Mouse (Mus musculus) kidney, postnatal 14 days (tissue): ENCODE data around the gene Kcmf1.

Experiments
- DNase-seq: peaks from one replicate; pipeline ENCODE4 v3.0.0; 2022; ENCODE audit warnings: mixed read lengths

Kcmf1 gene

DNA sequence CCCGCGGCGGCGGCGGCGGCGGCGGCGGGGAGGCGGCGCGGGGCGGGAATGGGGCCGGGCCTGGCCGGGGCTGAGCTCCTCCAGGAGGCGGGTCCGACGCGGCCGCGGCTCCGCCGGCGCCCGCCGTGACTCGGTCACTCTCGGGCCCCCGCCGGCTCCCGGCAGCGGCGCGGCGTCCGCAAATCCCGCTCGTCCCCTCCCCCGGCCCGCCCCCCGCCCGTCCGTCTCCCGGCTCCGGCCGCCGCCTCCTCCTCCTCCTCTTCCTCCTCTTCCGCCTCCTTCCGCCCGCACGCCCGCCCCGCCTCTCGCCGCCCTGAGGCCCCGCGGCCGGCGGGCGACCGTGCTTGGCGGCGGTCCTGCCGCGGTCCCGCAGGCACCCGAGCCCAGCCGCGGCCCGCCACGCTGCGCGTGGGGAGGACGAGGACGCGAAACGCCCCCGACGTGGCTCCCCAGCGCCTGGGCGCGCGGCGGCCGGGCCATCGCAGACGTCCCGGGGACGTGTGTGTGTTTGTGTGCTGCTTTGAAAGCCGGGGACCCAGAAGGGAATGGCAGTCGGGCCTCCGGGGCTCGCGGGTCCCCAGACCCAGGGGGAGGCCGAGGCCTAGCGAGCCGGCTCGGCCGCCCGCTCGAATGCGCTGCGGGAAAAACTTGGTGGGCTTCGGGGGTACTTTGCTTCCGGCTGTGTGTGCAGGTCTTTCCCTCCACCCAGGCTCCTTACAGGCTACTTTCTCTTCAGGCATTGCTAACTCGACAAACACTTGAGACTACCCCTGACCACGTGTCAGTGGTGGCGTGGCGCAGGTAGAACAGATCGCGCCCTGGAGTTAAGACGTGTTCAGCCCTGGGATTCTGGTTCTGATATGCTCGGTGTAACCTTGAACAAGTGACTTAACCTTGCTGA lies at the start of gene Kcmf1:
Kcmf1 (minus strand) TSS at position 199 of the 901 bp plus-strand sequence.
- peak; percentile 91 for DNase-seq

DNA sequence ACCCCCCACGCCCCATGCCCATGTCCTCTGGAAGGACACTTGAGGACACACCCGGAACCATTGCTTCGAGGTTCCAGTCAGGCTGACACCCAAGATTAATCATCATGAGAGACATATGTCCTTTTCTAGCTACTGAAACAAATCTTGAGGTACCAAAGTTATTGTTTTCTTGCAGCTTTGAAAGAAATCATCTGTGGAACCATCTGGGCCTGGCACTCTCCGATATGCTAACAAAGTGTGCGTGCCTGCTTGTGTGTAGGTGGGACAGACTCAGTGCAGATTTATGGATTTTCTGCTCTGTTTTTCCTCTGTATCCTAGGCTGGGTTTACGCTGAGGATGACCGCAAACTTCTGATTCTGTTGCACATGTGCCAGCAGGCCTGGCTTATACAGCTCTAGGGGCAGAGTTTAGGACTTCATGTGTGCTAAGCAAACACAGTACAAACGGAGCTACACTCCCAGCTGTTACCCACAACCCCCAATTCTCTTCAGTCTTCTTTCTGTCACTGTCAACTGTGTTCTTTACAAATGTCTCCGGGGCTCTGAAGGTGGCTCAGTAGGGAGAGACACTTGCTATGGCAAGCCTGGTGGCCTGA lies 49.5 kb upstream of the Kcmf1 start:
- no peak for DNase-seq

DNA sequence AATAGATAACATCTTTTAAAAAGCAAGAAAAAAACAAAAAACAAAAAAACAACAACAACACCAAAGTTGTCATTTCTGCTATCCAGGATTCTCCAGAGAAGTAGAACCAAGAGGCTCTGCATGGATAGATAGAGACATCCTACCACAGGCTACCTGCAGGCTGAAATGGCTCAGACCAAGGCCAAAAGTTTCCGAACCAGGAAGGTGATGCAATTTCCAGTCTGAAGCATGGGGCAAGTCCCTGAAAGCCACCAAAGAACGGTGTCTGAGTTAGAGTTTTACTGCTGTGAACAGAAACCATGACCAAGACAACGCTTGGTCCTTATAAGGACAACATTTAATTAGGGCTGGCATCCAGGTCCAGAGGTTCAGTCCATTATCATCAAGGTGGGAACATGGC lies 48.6 kb upstream of the Kcmf1 start:
- DNase-seq: no peak

DNA sequence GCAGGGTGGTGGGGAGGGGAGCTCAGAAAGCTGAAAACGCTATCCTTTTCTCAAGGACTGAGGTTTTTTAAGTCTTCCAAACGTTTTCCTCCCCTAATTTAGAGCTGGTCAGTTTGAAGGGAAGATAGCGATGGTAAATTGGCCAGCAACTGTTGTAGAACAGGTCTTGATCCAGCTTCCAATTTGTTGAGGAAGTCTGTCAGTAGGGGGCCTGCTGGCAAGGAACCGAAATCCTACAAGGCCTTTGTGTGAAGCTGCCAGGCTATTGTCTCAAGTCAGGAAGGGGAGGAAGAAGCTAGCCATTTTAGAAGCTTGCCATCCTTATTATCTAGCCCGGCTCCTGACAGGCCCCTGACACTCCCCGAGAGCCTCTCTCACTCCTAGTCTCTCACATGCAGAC lies 48.2 kb upstream of the Kcmf1 start:
- DNase-seq: peak; percentile 57

DNA sequence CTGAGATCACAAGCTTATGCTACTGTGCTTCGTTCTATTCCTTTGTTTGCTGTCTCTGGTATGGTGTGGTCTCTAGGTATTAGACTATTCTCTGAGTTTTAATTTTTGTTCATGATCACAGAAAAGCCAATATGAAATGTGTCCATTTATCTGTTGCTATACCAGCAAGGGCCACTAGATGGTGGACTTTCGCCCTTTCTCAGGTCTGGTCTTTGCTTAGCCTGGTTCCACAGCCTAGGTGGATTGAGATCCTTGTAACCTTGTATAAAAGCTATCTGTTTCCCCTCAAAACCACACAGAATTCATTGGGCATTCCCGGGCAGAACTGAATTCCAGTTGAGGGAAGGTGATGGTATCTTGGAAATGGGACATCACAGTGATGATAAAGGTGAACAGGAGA lies 40.7 kb upstream of the Kcmf1 start:
- DNase-seq: peak; percentile 76

DNA sequence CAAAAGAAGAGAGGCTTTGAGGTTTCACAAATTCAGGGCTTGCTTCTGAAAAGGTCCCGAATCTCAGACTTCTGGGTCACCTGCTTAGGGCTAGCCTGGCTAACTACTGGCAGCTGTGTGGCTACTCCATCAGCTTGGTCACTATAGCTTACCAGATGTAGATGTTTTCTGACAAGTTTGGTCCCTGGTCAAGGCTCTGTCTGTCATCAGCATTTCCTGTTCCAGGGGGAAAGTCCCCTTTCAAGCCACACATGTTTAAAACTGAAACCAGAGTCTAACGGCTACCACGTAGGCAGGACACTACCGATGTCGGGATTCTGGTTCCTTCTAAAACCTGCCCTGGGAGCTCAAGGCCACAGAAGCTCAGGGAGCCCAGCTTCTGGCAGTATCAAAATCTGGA lies 38.1 kb upstream of the Kcmf1 start:
- no peak for DNase-seq

DNA sequence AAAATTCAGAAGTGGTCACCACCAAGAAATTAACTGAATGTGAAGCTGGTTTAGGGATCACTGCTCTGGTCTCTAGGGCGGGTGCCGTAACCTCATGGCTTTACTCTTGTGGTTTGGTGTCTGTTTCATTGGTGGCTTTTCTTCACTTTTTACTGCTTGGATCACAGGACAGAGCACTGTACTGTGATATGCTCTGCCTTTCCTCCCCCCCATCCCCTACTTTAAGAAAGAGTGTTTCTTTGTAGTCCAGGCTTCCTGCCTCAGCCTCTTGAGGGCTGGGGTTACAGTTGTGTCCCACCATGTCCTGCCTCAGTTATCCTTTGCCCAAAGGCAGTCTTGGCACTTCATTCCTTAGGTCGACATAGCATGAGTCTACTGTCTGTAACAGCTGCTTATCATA lies 37.7 kb upstream of the Kcmf1 start:
- DNase-seq: no peak

DNA sequence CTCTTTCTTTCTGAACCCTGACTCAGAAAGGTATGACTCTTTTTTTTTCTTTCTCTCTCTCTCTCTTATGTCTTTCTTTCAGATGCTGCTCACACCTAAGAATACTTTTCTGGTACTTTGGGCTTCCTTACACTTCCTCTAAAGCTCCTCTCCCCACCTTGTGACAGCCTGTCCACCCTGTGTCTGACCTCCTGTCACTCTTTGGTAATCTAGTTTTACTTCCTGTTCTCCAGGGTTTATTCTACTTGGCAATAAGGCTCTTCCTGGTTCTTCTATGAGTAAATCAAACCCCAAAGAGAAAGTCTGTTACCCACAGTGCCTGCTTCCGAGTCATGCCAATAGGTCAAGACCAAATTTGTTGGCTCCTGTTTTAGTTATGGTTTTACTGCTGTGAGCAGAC lies 33.2 kb upstream of the Kcmf1 start:
- DNase-seq: no peak

DNA sequence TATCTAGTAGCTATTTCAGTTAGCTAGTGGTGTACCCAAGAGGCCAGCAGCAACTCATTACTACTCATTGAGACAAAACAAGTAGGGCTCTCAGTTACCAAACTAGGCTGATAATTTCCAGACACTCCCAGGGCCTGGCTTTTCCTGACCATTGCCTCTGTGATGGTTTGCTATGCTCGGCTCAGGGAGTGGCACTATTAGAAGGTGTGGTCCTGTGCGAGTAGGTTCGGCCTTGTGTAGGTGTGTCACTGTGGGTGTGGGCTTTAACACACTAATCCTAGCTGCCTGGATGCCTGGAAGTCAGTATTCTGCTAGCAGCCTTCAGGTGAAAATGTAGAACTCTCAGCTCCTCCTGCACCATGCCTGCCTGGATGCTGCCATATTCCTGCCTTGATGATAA lies 31.8 kb upstream of the Kcmf1 start:
- no peak for DNase-seq

DNA sequence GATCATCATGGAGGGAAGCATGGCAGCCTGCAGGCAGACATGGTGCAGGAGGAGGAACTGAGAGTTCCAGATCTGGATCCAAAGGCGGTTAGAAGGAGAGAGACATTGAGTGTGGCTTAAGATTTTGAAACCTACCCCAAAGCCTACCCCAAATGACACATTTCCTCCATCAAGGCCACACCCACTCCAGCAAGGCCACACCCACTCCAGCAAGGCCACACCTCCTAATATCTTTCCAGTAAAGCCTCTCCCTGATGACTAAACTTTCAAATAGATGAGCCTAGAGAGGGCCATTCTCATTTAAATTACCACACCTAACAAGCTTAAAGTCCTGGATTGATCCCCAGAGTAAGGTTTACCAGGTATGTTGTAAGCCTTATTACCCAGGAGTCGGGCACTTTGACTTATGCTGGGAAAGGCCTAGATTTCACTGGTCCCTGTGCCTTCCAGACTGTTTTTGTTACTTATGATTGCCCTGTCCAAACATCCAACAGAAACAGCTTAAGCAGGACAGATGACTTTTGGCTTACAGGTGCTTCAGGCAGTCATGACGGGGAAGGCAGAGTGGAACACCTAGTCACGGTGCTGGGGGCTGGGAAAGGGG lies 30.1 kb upstream of the Kcmf1 start:
- no peak for DNase-seq

- peak; percentile 72 for DNase-seq
These were observed 27.1 kb upstream of the Kcmf1 start for GRCm38 (mm10) chr6:72926755-72927482.

DNA sequence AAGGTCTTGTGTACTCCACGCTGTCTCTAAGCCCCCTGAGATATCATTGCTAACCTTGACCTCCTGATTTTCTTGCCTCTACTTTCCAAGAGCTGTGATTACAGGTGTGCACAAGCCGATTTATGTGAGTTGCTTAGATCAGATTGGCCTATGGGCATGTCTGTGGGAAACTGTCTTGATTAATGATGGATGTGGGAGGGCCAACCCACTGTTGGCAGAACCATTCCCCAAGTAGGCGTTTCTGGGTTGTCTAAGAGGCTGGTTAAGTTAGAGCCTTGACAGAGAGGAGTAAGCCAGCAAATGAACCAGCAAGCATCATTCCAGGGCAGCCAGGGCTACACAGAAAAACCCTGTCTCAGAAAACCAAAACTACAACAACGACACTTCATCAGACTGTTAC lies 26.3 kb upstream of the Kcmf1 start:
- no peak for DNase-seq

DNA sequence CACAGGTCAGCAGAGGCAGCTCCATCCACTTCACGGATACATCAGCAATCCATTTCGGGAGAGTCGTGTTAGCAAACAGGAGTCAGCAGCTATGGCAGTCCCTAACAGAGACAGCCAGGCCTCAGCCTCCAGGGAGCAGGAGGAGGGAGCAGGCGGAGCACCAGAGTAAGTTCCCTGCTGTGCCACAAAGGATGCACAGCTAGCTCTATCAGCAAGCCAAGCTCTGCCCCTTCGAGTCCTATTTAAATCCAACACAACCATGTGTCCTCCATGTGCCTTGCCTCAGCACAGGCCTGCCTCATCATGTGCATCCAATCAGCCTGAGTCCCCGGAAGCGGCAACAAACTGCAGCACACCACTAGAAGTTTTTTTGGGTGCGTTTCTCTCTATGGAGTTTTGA lies 23.6 kb upstream of the Kcmf1 start:
- DNase-seq: no peak

- no peak for DNase-seq
These were observed 21.3 kb upstream of the Kcmf1 start for GRCm38 (mm10) chr6:72921081-72921480.

GRCm38 (mm10) chr6:72918510-72919033 lies 18.8 kb upstream of the Kcmf1 start:
- DNase-seq: no peak

- DNase-seq: no peak
These were observed 16.6 kb upstream of the Kcmf1 start for GRCm38 (mm10) chr6:72916330-72916729.

DNA sequence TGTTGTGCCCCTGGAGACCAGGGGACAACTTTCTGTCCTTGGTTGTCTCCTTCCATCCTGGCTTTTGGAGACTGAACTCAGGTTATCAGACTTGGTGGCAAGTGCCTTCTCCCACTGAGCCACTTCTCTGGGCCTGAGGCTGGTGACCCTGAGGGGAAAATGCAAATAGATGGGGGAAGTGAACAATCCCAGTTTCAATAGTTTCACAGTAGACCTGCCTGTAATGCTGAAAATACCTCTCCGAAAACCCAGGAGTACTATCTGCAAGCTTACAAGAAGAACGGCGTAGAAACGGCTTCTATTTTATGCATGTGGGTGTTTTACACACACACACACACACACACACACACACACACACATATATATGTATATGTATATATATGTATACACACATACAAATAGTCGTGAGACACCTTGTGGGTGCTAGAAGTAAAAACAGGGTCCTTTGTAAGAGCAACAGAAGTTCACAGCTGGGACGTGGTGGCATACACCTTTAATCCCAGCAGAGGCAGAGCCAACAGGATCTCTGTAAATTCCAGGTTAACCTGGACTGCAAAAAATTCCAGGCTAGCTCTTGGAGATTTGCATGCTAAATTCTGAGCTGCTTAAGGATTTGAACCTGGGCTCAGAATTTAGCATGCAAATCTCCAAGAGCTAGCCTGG lies 14.4 kb upstream of the Kcmf1 start:
- no peak for DNase-seq

GRCm38 (mm10) chr6:72911261-72911660 lies 11.5 kb upstream of the Kcmf1 start:
- no peak for DNase-seq

GRCm38 (mm10) chr6:72902254-72902990 lies 2.6 kb upstream of the Kcmf1 start:
- DNase-seq: no peak

GRCm38 (mm10) chr6:72900952-72901351 lies 1.2 kb upstream of the Kcmf1 start:
- DNase-seq: no peak

DNA sequence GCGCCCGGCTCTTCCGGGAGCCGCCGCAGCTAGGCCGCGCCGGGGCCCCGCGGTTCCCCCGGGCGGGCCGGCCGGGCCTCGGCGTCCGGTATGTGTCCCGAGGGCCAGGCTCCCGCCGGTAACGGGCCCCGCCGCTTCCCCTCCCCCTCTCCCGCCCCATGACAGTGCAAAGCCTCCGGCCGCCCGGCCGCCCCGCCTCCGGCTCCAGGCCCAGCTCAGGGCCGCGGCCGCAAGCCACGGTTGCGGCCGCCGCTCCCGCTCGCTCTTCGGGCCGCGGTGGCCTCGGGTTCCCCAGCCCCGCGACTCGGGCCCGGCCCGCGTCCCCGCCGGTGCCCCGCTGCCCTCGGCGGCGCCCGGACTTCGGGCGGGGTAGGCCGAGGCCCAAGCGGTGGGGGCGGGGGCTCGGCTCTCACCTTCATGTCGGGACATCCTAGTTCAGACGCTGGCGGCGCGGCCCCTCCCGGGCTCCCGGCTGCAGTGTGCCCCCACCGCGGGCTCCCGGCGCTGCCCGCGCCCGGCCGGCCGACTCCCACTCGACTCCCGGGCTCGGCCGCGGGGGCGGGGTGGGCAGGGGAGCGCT lies 488 bp downstream of the Kcmf1 start:
- no peak for DNase-seq
